Mouse (Mus musculus) stomach, postnatal 0 days (tissue): ENCODE results near the gene Gimap8. TPM values are rescaled to one million over a fixed set of nuclear protein-coding genes. Genes with fewer than 3 reads are reported as not detected.

Experiments
- ATAC-seq: fragments of 200-750 bp; cut with Nextera tagmentation; 2 replicates; pipeline ENCODE4 v1.8.0; 2017; ENCODE audit not compliant: low FRiP score, low TSS enrichment
- DNase-seq: peaks from one replicate; pipeline ENCODE4 v3.0.0-alpha.2; 2016; ENCODE audit warnings: low spot score
- H3K27ac ChIP-seq: fragments of 300-500 bp; sonication (generic); replicated peaks from 2 replicates; pipeline ENCODE4 v1.5.1; 2014; ENCODE audit warnings: mild to moderate bottlenecking, control low read depth
- H3K27me3 ChIP-seq: fragments of 300-500 bp; sonication (generic); 2 replicates; pipeline ENCODE4 v1.6.1; 2014; ENCODE audit warnings: low read length; ENCODE audit not compliant: control insufficient read depth, insufficient read depth
- H3K36me3 ChIP-seq: fragments of 300-500 bp; sonication (generic); 2 replicates; pipeline ENCODE4 v1.6.1; 2014; ENCODE audit warnings: low read length, mixed read lengths; ENCODE audit not compliant: control insufficient read depth, insufficient read depth
- H3K4me1 ChIP-seq: fragments of 300-500 bp; sonication (generic); replicated peaks from 2 replicates; pipeline ENCODE4 v1.6.1; 2014; ENCODE audit warnings: antibody characterized with exemption; ENCODE audit not compliant: control insufficient read depth, insufficient read depth
- H3K4me2 ChIP-seq: fragments of 300-500 bp; sonication (generic); replicated peaks from 2 replicates; pipeline ENCODE4 v1.6.1; 2014; ENCODE audit warnings: low read depth, mild to moderate bottlenecking, control low read depth, moderate library complexity
- H3K4me3 ChIP-seq: fragments of 300-500 bp; sonication (generic); 2 replicates; pipeline ENCODE4 v1.5.1; 2014; ENCODE audit warnings: low read depth, low read length, control low read depth
- H3K9ac ChIP-seq: fragments of 300-500 bp; sonication (generic); 2 replicates; pipeline ENCODE4 v1.6.1; 2014; ENCODE audit warnings: mild to moderate bottlenecking, low read length, control low read depth, mixed read lengths
- H3K9me3 ChIP-seq: fragments of 300-500 bp; sonication (generic); 2 replicates; pipeline ENCODE4 v1.6.1; 2016; ENCODE audit warnings: low read length; ENCODE audit not compliant: control insufficient read depth
- CTCF ChIP-seq: IDR thresholded peaks from 2 replicates; pipeline ENCODE4 v1.5.1; 2016; ENCODE audit warnings: antibody characterized with exemption, low read depth, mild to moderate bottlenecking, moderate library complexity
- EP300 ChIP-seq: optimal IDR thresholded peaks from 2 replicates; pipeline ENCODE3; 2016; ENCODE audit warnings: antibody characterized with exemption
- WGBS: fragments of 180-500 bp; shearing (Covaris S2); extraction: QIAGEN DNeasy Blood & Tissue Kit; methylation state at CpG from one replicate; pipeline ENCODE4 v1.1.7; 2014; 5-methylcytosine and 5-hydroxymethylcytosine counted together
- polyA plus RNA-seq: library from polyadenylated mRNA; unstranded; fragments of >200 nt; fragmentation: Nextera tagmentation; extraction: Ambion mirVana; gene quantifications from 2 replicates; pipeline ENCODE4 v1.2.1, GENCODE M21; 2015

The Gimap8 gene
- polyA plus RNA-seq, 1 experiment from 2014 or later = 0.74 TPM

- no peak for DNase-seq
- no peak overlapping the region for H3K4me3 ChIP-seq
- no peak overlapping the region for H3K4me2 ChIP-seq
- WGBS = 97% methylated on average over 9 of the region's 9 CpGs
- H3K27ac ChIP-seq = no peak overlapping the region
- no peak overlapping the region for H3K9ac ChIP-seq
- no peaks in the 10 kb centered on the region for H3K27me3 ChIP-seq
- H3K4me1 ChIP-seq = no peaks in the 10 kb centered on the region; the same call in 1 of the 2 replicates
- no peak for ATAC-seq
- no peaks in the 10 kb centered on the region for H3K36me3 ChIP-seq
- no peaks in the 10 kb centered on the region for H3K9me3 ChIP-seq
- TF ChIP-seq CTCF (no peak), EP300 (no peak)
These were observed 27.4 kb downstream of the Gimap8 start for GRCm38 (mm10) chr6:48674291-48675058.

- peak overlapping the region; percentile 37 for H3K4me2 ChIP-seq
- H3K27ac ChIP-seq = no peak overlapping the region
- no peaks in the 10 kb centered on the region for H3K36me3 ChIP-seq
- ATAC-seq (no peak), DNase-seq (peak; percentile 16)
- H3K9ac ChIP-seq = no peak overlapping the region
- TF ChIP-seq EP300 = no peak
- no peak for TF ChIP-seq CTCF
- no peaks in the 10 kb centered on the region; the same call in 1 of the 2 replicates for H3K4me1 ChIP-seq
- no peaks in the 10 kb centered on the region for H3K9me3 ChIP-seq
- no peaks in the 10 kb centered on the region for H3K27me3 ChIP-seq
- WGBS = 51% methylated on average over 10 of the region's 10 CpGs
- H3K4me3 ChIP-seq = no peak overlapping the region
These were observed 28.4 kb downstream of the Gimap8 start for GRCm38 (mm10) chr6:48675400-48675930.

- DNase-seq (peak; percentile 62), ATAC-seq (peak; percentile 53; the same call in 1 of the 2 replicates)
- Histone ChIP-seq H3K27me3 (no peaks in the 10 kb centered on the region), H3K4me3 (peak within 1 kb of the TSS; percentile 19; the same call in 1 of the 2 replicates), H3K9me3 (no peaks in the 10 kb centered on the region), H3K9ac (no peak within 1 kb of the TSS), H3K4me2 (peak within 1 kb of the TSS; percentile 37), H3K4me1 (no peaks in the 10 kb centered on the region; the same call in 1 of the 2 replicates), H3K27ac (no peak within 1 kb of the TSS), H3K36me3 (no peaks in the 10 kb centered on the region)
- 30% methylated on average over 13 of the region's 13 CpGs for WGBS
- TF ChIP-seq EP300 (no peak), CTCF (no peak)
These were observed 29.2 kb downstream of the Gimap8 start, which contains the start of gene Gimap9 for GRCm38 (mm10) chr6:48675931-48676859. Gene Gimap9 (plus strand): TSS chr6:48676129.

GRCm38 (mm10) chr6:48676860-48677415 lies 29.9 kb downstream of the Gimap8 start:
- Histone ChIP-seq H3K36me3 (no peaks in the 10 kb centered on the region), H3K4me1 (no peaks in the 10 kb centered on the region; the same call in 1 of the 2 replicates), H3K27me3 (no peaks in the 10 kb centered on the region), H3K4me3 (no peak overlapping the region), H3K9ac (no peak overlapping the region), H3K9me3 (no peaks in the 10 kb centered on the region), H3K27ac (no peak overlapping the region), H3K4me2 (no peak overlapping the region; the same call in 1 of the 2 replicates)
- 79% methylated on average over 5 of the region's 5 CpGs for WGBS
- no peak for DNase-seq
- no peak for ATAC-seq
- no peak for TF ChIP-seq EP300
- no peak for TF ChIP-seq CTCF

- no peaks in the 10 kb centered on the region for H3K27me3 ChIP-seq
- H3K36me3 ChIP-seq = no peaks in the 10 kb centered on the region
- no peaks in the 10 kb centered on the region; the same call in 1 of the 2 replicates for H3K4me1 ChIP-seq
- no peak for DNase-seq
- H3K4me2 ChIP-seq = no peak overlapping the region
- 92% methylated on average over 17 of the region's 17 CpGs for WGBS
- no peak for TF ChIP-seq EP300
- no peak for TF ChIP-seq CTCF
- no peak for ATAC-seq
- H3K4me3 ChIP-seq = no peak overlapping the region
- no peak overlapping the region for H3K9ac ChIP-seq
- H3K27ac ChIP-seq = no peak overlapping the region
- H3K9me3 ChIP-seq = no peaks in the 10 kb centered on the region
These were observed 30.7 kb downstream of the Gimap8 start for GRCm38 (mm10) chr6:48677492-48678345.
